ENCODE assay signal across 8 mouse cellular contexts in the genomic region with DNA sequence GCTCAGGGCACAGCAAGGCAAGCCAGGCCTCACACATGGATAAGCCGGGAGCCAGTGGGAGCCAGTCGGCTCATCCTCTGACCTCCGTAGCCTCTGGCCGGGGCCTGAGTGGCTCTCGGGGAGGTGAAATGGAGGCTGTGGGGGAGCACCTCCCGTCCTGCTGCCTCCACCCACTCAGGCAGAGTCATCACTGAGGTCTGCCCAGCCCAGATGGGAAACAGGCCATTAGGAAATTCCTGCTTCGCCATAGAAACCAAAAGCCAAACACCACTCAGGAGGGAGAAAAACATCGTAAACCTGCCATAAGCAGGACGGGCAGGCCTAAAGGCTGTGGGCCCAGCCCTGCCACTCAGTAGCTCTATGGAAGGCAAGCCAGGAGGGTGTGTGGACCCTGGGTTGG. TPM values are rescaled to one million over a fixed set of nuclear protein-coding genes. Genes with fewer than 3 reads are reported as not detected.
A peak's percentile ranks its signal among the peaks of the same experiment; 100 is the strongest.
DNase-seq lines count a peak whose midpoint lies in the region; ATAC-seq and TF ChIP-seq lines count a peak whose summit lies in the region.

No protein-coding gene starts in this region.

- WGBS in kidney, adult 2 months, result 39% methylated on average over 9 of the region's 9 CpGs
- 61% methylated on average over 9 of the region's 9 CpGs for WGBS in midbrain, embryonic 15.5 days

- H3K4me1 ChIP-seq in kidney, adult 2 months (ENCODE audit: control insufficient read depth, insufficient read depth, low read length), result 0 out of 2 replicates have a peak, but pooled peaks cover 4% of the 10 kb centered on the region
- peaks cover 16% of the 10 kb centered on the region for H3K4me1 ChIP-seq in midbrain, embryonic 15.5 days

- TF ChIP-seq POLR2A in kidney, adult 2 months (IDR thresholded peaks at IDR 0.05; ENCODE audit: low read depth, low read length), result no peak

- no peaks in the 10 kb centered on the region for H3K36me3 ChIP-seq in kidney, adult 2 months (ENCODE audit: control insufficient read depth, insufficient read depth, low read length)
- no peaks in the 10 kb centered on the region for H3K36me3 ChIP-seq in midbrain, embryonic 15.5 days (replicated peaks)

- peak; percentile 56 for DNase-seq in adrenal gland, postnatal 14 days
- DNase-seq in adrenal gland, postnatal 4 days (ENCODE audit: low spot score in 2 of 2), result no peak
- peak; percentile 96 for DNase-seq in fibroblast of lung, adult 2 months (ENCODE audit: low read depth)
- peak; percentile 71 for DNase-seq in kidney, adult 2 months
- peak; percentile 68 for DNase-seq in lung, postnatal 25 days (ENCODE audit: low spot score)
- DNase-seq in right cerebral cortex, postnatal 10 days (ENCODE audit: low spot score in 2 of 2), result no peak
- DNase-seq in cerebellum, adult 9-10 months, result no peak

- no peaks in the 10 kb centered on the region for H3K9me3 ChIP-seq in midbrain, embryonic 15.5 days

- H3K27me3 ChIP-seq in kidney, adult 2 months (replicated peaks; ENCODE audit: control insufficient read depth, insufficient read depth, low read length), result no peaks in the 10 kb centered on the region
- H3K27me3 ChIP-seq in midbrain, embryonic 15.5 days (replicated peaks), result no peaks in the 10 kb centered on the region

- H3K4me2 ChIP-seq in midbrain, embryonic 15.5 days, result no peak overlapping the region

- peak overlapping the region; percentile 25; the same call in 1 of the 2 replicates for H3K27ac ChIP-seq in kidney, adult 2 months (ENCODE audit: insufficient read depth, low read depth, low read length)
- no peak overlapping the region for H3K27ac ChIP-seq in midbrain, embryonic 15.5 days

- H3K4me3 ChIP-seq in kidney, adult 2 months (ENCODE audit: insufficient read depth, low read depth, low read length), result no peak overlapping the region
- H3K4me3 ChIP-seq in midbrain, embryonic 15.5 days, result no peak overlapping the region

- H3K9ac ChIP-seq in midbrain, embryonic 15.5 days, result no peak overlapping the region

- no peak for ATAC-seq in midbrain, embryonic 15.5 days (replicated peaks)

- TF ChIP-seq CTCF in kidney, adult 2 months (conservative IDR thresholded peaks at IDR 0.05; ENCODE audit: insufficient read depth, insufficient read length, low read depth, low read length), result no peak

RNA-seq across cellular contexts. Expression of a gene that starts 8.5 kb away (rescaled TPM):
- total RNA-seq in adrenal gland, postnatal 14 days (2021), result 12.6 and 15.0 TPM in 2 replicates
- 10 to 100 TPM; 34.7 to 38.8 TPM for total RNA-seq in adrenal gland, postnatal 4 days (2021)
- 13.0 and 15.2 TPM in 2 replicates for polyA plus RNA-seq in kidney, adult 2 months (2012; rRNA removed)
- 22.3 and 26.8 TPM in 2 replicates for polyA plus RNA-seq in midbrain, embryonic 15.5 days (2015; fragmentation: Nextera tagmentation; extraction: Ambion mirVana)

RNA-seq across cellular contexts. Expression of a gene that starts 32.4 kb away (rescaled TPM):
- 3.5 and 7.2 TPM in 2 replicates for total RNA-seq in adrenal gland, postnatal 14 days (2021)
- total RNA-seq in adrenal gland, postnatal 4 days (2021), result 1 to 10 TPM; 4.6 to 5.0 TPM
- 46.7 and 56.8 TPM in 2 replicates for polyA plus RNA-seq in kidney, adult 2 months (2012; rRNA removed)
- 3.3 and 4.0 TPM in 2 replicates for polyA plus RNA-seq in midbrain, embryonic 15.5 days (2015; fragmentation: Nextera tagmentation; extraction: Ambion mirVana)

RNA-seq across cellular contexts. Expression of a gene that starts 39.6 kb away (rescaled TPM):
- 24.3 and 28.3 TPM in 2 replicates for total RNA-seq in adrenal gland, postnatal 14 days (2021)
- total RNA-seq in adrenal gland, postnatal 4 days (2021), result 10 to 100 TPM; 20.8 to 21.9 TPM
- 17.9 and 23.4 TPM in 2 replicates for polyA plus RNA-seq in kidney, adult 2 months (2012; rRNA removed)
- 10.0 and 10.3 TPM in 2 replicates for polyA plus RNA-seq in midbrain, embryonic 15.5 days (2015; fragmentation: Nextera tagmentation; extraction: Ambion mirVana)

Comparison
In these comparisons a context has a peak if more than half of its experiments do, and no peak if none do; other contexts are left out.
1. DNase-seq: peak in adrenal gland, postnatal 14 days (single experiment), fibroblast of lung, adult 2 months (single experiment), kidney, adult 2 months (single experiment) and lung, postnatal 25 days (single experiment); none in adrenal gland, postnatal 4 days (0 of 2), right cerebral cortex, postnatal 10 days (0 of 2) and cerebellum, adult 9-10 months (single experiment).